Mouse (Mus musculus) hindbrain, embryonic 11.5 days (tissue): ENCODE measurements around the gene Tmem129. TPM values are rescaled to one million over a fixed set of nuclear protein-coding genes. Genes with fewer than 3 reads are reported as not detected.

Experiments
- ATAC-seq: fragments of 200-750 bp; cut with Nextera tagmentation; 2 replicates; pipeline ENCODE4 v1.8.0; 2017; ENCODE audit warnings: mild to moderate bottlenecking, moderate TSS enrichment, moderate library complexity; ENCODE audit not compliant: low FRiP score
- DNase-seq: peaks from one replicate; pipeline ENCODE4 v3.0.0-alpha.2; 2015; ENCODE audit warnings: low spot score
- H3K27ac ChIP-seq: fragments of 300-500 bp; sonication (generic); 2 replicates; pipeline ENCODE4 v1.5.1; 2014; ENCODE audit warnings: mild to moderate bottlenecking, low read depth, low read length
- H3K27me3 ChIP-seq: fragments of 300-500 bp; sonication (generic); 2 replicates; pipeline ENCODE4 v1.6.1; 2014; ENCODE audit warnings: mild to moderate bottlenecking, low read length, moderate library complexity, mixed read lengths; ENCODE audit not compliant: control insufficient read depth, insufficient read depth
- H3K36me3 ChIP-seq: fragments of 300-500 bp; sonication (generic); 2 replicates; pipeline ENCODE4 v1.6.1; 2014; ENCODE audit warnings: mild to moderate bottlenecking, low read length, moderate library complexity, mixed read lengths; ENCODE audit not compliant: control insufficient read depth, insufficient read depth
- H3K4me1 ChIP-seq: fragments of 300-500 bp; sonication (generic); replicated peaks from 2 replicates; pipeline ENCODE4 v1.6.1; 2014; ENCODE audit warnings: low read length, mixed read lengths; ENCODE audit not compliant: control insufficient read depth, insufficient read depth
- H3K4me2 ChIP-seq: fragments of 300-500 bp; sonication (generic); replicated peaks from 2 replicates; pipeline ENCODE4 v1.6.1; 2014; ENCODE audit warnings: mild to moderate bottlenecking, low read depth, low read length
- H3K4me3 ChIP-seq: fragments of 300-500 bp; sonication (generic); 2 replicates; pipeline ENCODE4 v1.5.1; 2014; ENCODE audit warnings: low read depth, low read length
- H3K9ac ChIP-seq: fragments of 300-500 bp; sonication (generic); 2 replicates; pipeline ENCODE4 v1.6.1; 2014; ENCODE audit warnings: low read depth, low read length
- H3K9me3 ChIP-seq: fragments of 300-500 bp; sonication (generic); 2 replicates; pipeline ENCODE4 v1.6.1; 2016; ENCODE audit warnings: low read length; ENCODE audit not compliant: control insufficient read depth
- WGBS: fragments of 180-500 bp; shearing (Covaris S2); extraction: QIAGEN DNeasy Blood & Tissue Kit; methylation state at CpG from one replicate; pipeline ENCODE4 v1.1.7; 2014; 5-methylcytosine and 5-hydroxymethylcytosine counted together
- polyA plus RNA-seq: library from polyadenylated mRNA; unstranded; fragments of >200 nt; fragmentation: Nextera tagmentation; extraction: Ambion mirVana; gene quantifications from 2 replicates; pipeline ENCODE4 v1.2.1, GENCODE M21; 2014

Tmem129 gene
- polyA plus RNA-seq, 1 experiment from 2014 or later: 37.2 TPM

GRCm38 (mm10) chr5:33689852-33690645, 31.8 kb upstream of the Tmem129 start:
- ATAC-seq (peak; percentile 25; the same call in 1 of the 2 replicates), DNase-seq (no peak)
- H3K4me3 ChIP-seq: no peak overlapping the region

GRCm38 (mm10) chr5:33689221-33689844, 31.1 kb upstream of the Tmem129 start:
- peaks cover 2% of the 10 kb centered on the region; the same call in 1 of the 2 replicates for H3K27me3 ChIP-seq
- H3K4me1 ChIP-seq: peaks cover 24% of the 10 kb centered on the region
- H3K36me3 ChIP-seq: no peaks in the 10 kb centered on the region
- no peaks in the 10 kb centered on the region for H3K9me3 ChIP-seq
- peak; percentile 87 for ATAC-seq
- peak; percentile 74 for DNase-seq
- WGBS: 24% methylated on average over 20 of the region's 20 CpGs
- H3K9ac ChIP-seq: peak overlapping the region; percentile 40
- H3K4me3 ChIP-seq: no peak overlapping the region
- H3K4me2 ChIP-seq: peak overlapping the region; percentile 25
- peak overlapping the region; percentile 85 for H3K27ac ChIP-seq

More at GRCm38 (mm10) chr5:33689852-33690645, 31.8 kb upstream of the Tmem129 start:
- Histone ChIP-seq H3K4me1 (peaks cover 27% of the 10 kb centered on the region), H3K9me3 (no peaks in the 10 kb centered on the region), H3K27me3 (peaks cover 2% of the 10 kb centered on the region; the same call in 1 of the 2 replicates), H3K4me2 (peak overlapping the region; percentile 25), H3K27ac (peak overlapping the region; percentile 40; the same call in 1 of the 2 replicates), H3K9ac (peak overlapping the region; percentile 32; the same call in 1 of the 2 replicates), H3K36me3 (no peaks in the 10 kb centered on the region)
- 63% methylated on average over 11 of the region's 11 CpGs for WGBS

GRCm38 (mm10) chr5:33688278-33689220, 30.3 kb upstream of the Tmem129 start:
- peaks cover 2% of the 10 kb centered on the region; the same call in 1 of the 2 replicates for H3K27me3 ChIP-seq
- DNase-seq: no peak
- peaks cover 19% of the 10 kb centered on the region for H3K4me1 ChIP-seq
- H3K4me3 ChIP-seq: no peak overlapping the region
- peak overlapping the region; percentile 25; the same call in 1 of the 2 replicates for H3K4me2 ChIP-seq
- peak overlapping the region; percentile 85 for H3K27ac ChIP-seq
- 48% methylated on average over 14 of the region's 14 CpGs for WGBS
- ATAC-seq: no peak
- no peaks in the 10 kb centered on the region for H3K36me3 ChIP-seq
- H3K9ac ChIP-seq: peak overlapping the region; percentile 40
- no peaks in the 10 kb centered on the region for H3K9me3 ChIP-seq

GRCm38 (mm10) chr5:33687142-33687541, 28.9 kb upstream of the Tmem129 start:
- Histone ChIP-seq H3K4me1 (peaks cover 12% of the 10 kb centered on the region), H3K9me3 (no peaks in the 10 kb centered on the region), H3K36me3 (no peaks in the 10 kb centered on the region), H3K27ac (no peak overlapping the region), H3K9ac (no peak overlapping the region), H3K27me3 (peaks cover 2% of the 10 kb centered on the region; the same call in 1 of the 2 replicates), H3K4me3 (no peak overlapping the region), H3K4me2 (no peak overlapping the region)
- DNase-seq (no peak), ATAC-seq (no peak)
- WGBS: 77% methylated on average over 4 of the region's 4 CpGs

- H3K9ac ChIP-seq: no peak overlapping the region
- H3K36me3 ChIP-seq: no peaks in the 10 kb centered on the region
- no peak overlapping the region for H3K4me2 ChIP-seq
- no peak overlapping the region for H3K4me3 ChIP-seq
- no peaks in the 10 kb centered on the region for H3K9me3 ChIP-seq
- H3K4me1 ChIP-seq: peaks cover 10% of the 10 kb centered on the region
- no peak overlapping the region for H3K27ac ChIP-seq
- 90% methylated on average over 4 of the region's 4 CpGs for WGBS
- DNase-seq (no peak), ATAC-seq (no peak)
- H3K27me3 ChIP-seq: no peaks in the 10 kb centered on the region
Measured at GRCm38 (mm10) chr5:33684932-33685331, 26.7 kb upstream of the Tmem129 start.

GRCm38 (mm10) chr5:33683897-33684652, 25.9 kb upstream of the Tmem129 start:
- H3K9ac ChIP-seq: no peak overlapping the region
- no peak overlapping the region for H3K27ac ChIP-seq
- no peaks in the 10 kb centered on the region for H3K9me3 ChIP-seq
- H3K27me3 ChIP-seq: no peaks in the 10 kb centered on the region
- ATAC-seq (peak; percentile 58), DNase-seq (peak; percentile 75)
- peaks cover 6% of the 10 kb centered on the region for H3K4me1 ChIP-seq
- 50% methylated on average over 7 of the region's 7 CpGs for WGBS
- H3K4me3 ChIP-seq: no peak overlapping the region
- no peak overlapping the region for H3K4me2 ChIP-seq
- H3K36me3 ChIP-seq: no peaks in the 10 kb centered on the region

- WGBS: 76% methylated on average over 4 of the region's 4 CpGs
- no peaks in the 10 kb centered on the region for H3K4me1 ChIP-seq
- H3K4me2 ChIP-seq: no peak overlapping the region
- H3K4me3 ChIP-seq: no peak overlapping the region
- ATAC-seq (no peak), DNase-seq (no peak)
- no peaks in the 10 kb centered on the region for H3K36me3 ChIP-seq
- no peaks in the 10 kb centered on the region for H3K9me3 ChIP-seq
- no peaks in the 10 kb centered on the region for H3K27me3 ChIP-seq
- no peak overlapping the region for H3K9ac ChIP-seq
- no peak overlapping the region for H3K27ac ChIP-seq
Measured at GRCm38 (mm10) chr5:33682963-33683362, 24.7 kb upstream of the Tmem129 start.
